Mouse (Mus musculus): Measurements from ENCODE around the gene Lmod1. TPM values are rescaled to one million over a fixed set of nuclear protein-coding genes. Genes with fewer than 3 reads are reported as not detected.

Gene Lmod1
- 1 to 10 TPM; 2.9 to 3.7 TPM for total RNA-seq (2021)

- intact Hi-C loops (cut with DNase I): no loop called here
- peak; percentile 11 to 28 for DNase-seq
These were observed at the start of gene Lmod1 for GRCm38 (mm10) chr1:135324571-135324970. Gene Lmod1 (plus strand): TSS chr1:135324807.

- peak; percentile 60 to 65 for DNase-seq
- intact Hi-C loops (cut with DNase I): no loop called here
These were observed 44.0 kb upstream of the Lmod1 start for GRCm38 (mm10) chr1:135280646-135281045.

- intact Hi-C loops (cut with DNase I): loop anchor here (2.0 kb wide), 1 partner anchor 87 kb away; no protein-coding TSS in a partner anchor
- no peak for DNase-seq
These were observed 42.8 kb upstream of the Lmod1 start for GRCm38 (mm10) chr1:135281841-135282240.

- intact Hi-C loops (cut with DNase I): loop anchor here (2.0 kb wide), 1 partner anchor 86 kb away; no protein-coding TSS in a partner anchor
- DNase-seq: peak; percentile 25 to 38
These were observed 41.9 kb upstream of the Lmod1 start for GRCm38 (mm10) chr1:135282536-135283286.

GRCm38 (mm10) chr1:135283287-135283825 is 41.3 kb upstream of the Lmod1 start:
- peak in 1 of 2 experiments; percentile 52 for DNase-seq
- intact Hi-C loops (cut with DNase I): loop anchor here (2.0 kb wide), 1 partner anchor 85 kb away; no protein-coding TSS in a partner anchor

- peak; percentile 74 to 83 for DNase-seq
These were observed 40.7 kb upstream of the Lmod1 start, which contains the start of gene Rnpep for GRCm38 (mm10) chr1:135283826-135284291. Gene Rnpep (minus strand): TSS chr1:135284084.

GRCm38 (mm10) chr1:135286311-135286710 is 38.3 kb upstream of the Lmod1 start:
- no peak for DNase-seq

More at GRCm38 (mm10) chr1:135283826-135284291, 40.7 kb upstream of the Lmod1 start, which contains the start of gene Rnpep:
- intact Hi-C loops (cut with DNase I): loop anchor here (1.0 to 2.0 kb wide), 2 partner anchors 29 to 85 kb away; partner anchors contain the start of gene Timm17a

GRCm38 (mm10) chr1:135290908-135291307 is 33.7 kb upstream of the Lmod1 start:
- intact Hi-C loops (cut with DNase I): no loop called here
- no peak for DNase-seq

More at GRCm38 (mm10) chr1:135286311-135286710, 38.3 kb upstream of the Lmod1 start:
- intact Hi-C loops (cut with DNase I): no loop called here

GRCm38 (mm10) chr1:135311356-135311755 is 13.3 kb upstream of the Lmod1 start:
- intact Hi-C loops (cut with DNase I): no loop called here
- DNase-seq: no peak

GRCm38 (mm10) chr1:135312201-135312600 is 12.4 kb upstream of the Lmod1 start:
- no peak for DNase-seq

GRCm38 (mm10) chr1:135313284-135314031 is 11.1 kb upstream of the Lmod1 start, which contains the start of gene Timm17a:
Gene Timm17a (minus strand): TSS chr1:135313778.
- peak; percentile 89 for DNase-seq
- intact Hi-C loops (cut with DNase I): loop anchor here (1.0 to 2.0 kb wide), 2 partner anchors 29 to 55 kb away; partner anchors contain the start of gene Rnpep

More at GRCm38 (mm10) chr1:135312201-135312600, 12.4 kb upstream of the Lmod1 start:
- intact Hi-C loops (cut with DNase I): loop anchor here (2.0 kb wide), 1 partner anchor 57 kb away; no protein-coding TSS in a partner anchor

GRCm38 (mm10) chr1:135323367-135323901 is 1.2 kb upstream of the Lmod1 start:
- intact Hi-C loops (cut with DNase I): no loop called here
- no peak for DNase-seq

GRCm38 (mm10) chr1:135325934-135326333 is 1.3 kb downstream of the Lmod1 start:
- intact Hi-C loops (cut with DNase I): no loop called here
- DNase-seq: no peak

- DNase-seq: no peak
- intact Hi-C loops (cut with DNase I): no loop called here
These were observed 3.8 kb downstream of the Lmod1 start for GRCm38 (mm10) chr1:135328368-135328767.

- intact Hi-C loops (cut with DNase I): no loop called here
- DNase-seq: no peak
These were observed 6.0 kb downstream of the Lmod1 start for GRCm38 (mm10) chr1:135330578-135330977.

GRCm38 (mm10) chr1:135341947-135342346 is 17.3 kb downstream of the Lmod1 start:
- intact Hi-C loops (cut with DNase I): no loop called here
- no peak for DNase-seq

- intact Hi-C loops (cut with DNase I): no loop called here
These were observed 19.4 kb downstream of the Lmod1 start for GRCm38 (mm10) chr1:135344026-135344425.

GRCm38 (mm10) chr1:135346891-135347290 is 22.3 kb downstream of the Lmod1 start:
- intact Hi-C loops (cut with DNase I): no loop called here
- no peak for DNase-seq

More at GRCm38 (mm10) chr1:135344026-135344425, 19.4 kb downstream of the Lmod1 start:
- no peak for DNase-seq

GRCm38 (mm10) chr1:135347498-135348169 is 23.0 kb downstream of the Lmod1 start:
- intact Hi-C loops (cut with DNase I): no loop called here
- peak; percentile 44 to 57 for DNase-seq

Data from heart, postnatal 36 days (tissue).